Mouse (Mus musculus) midbrain, embryonic 12.5 days (tissue): Measurements from ENCODE around the gene Arl4d. TPM values are rescaled to one million over a fixed set of nuclear protein-coding genes. Genes with fewer than 3 reads are reported as not detected.

Source experiments
- ATAC-seq: fragments of 200-750 bp; cut with Nextera tagmentation; 2 replicates; pipeline ENCODE4 v1.8.0; 2017; ENCODE audit warnings: low read depth, moderate TSS enrichment, moderate library complexity; ENCODE audit not compliant: low FRiP score
- H3K27ac ChIP-seq: fragments of 300-500 bp; sonication (generic); replicated peaks from 2 replicates; pipeline ENCODE4 v1.5.1; 2016; ENCODE audit warnings: mild to moderate bottlenecking
- H3K27me3 ChIP-seq: fragments of 300-500 bp; sonication (generic); 2 replicates; pipeline ENCODE4 v1.6.1; 2016; ENCODE audit warnings: mild to moderate bottlenecking
- H3K36me3 ChIP-seq: fragments of 300-500 bp; sonication (generic); 2 replicates; pipeline ENCODE4 v1.6.1; 2016
- H3K4me1 ChIP-seq: fragments of 300-500 bp; sonication (generic); 2 replicates; pipeline ENCODE4 v1.6.1; 2016
- H3K4me2 ChIP-seq: fragments of 300-500 bp; sonication (generic); replicated peaks from 2 replicates; pipeline ENCODE4 v1.6.1; 2016; ENCODE audit warnings: mild to moderate bottlenecking, moderate library complexity
- H3K4me3 ChIP-seq: fragments of 300-500 bp; sonication (generic); 2 replicates; pipeline ENCODE4 v1.5.1; 2016; ENCODE audit warnings: mild to moderate bottlenecking
- H3K9ac ChIP-seq: fragments of 300-500 bp; sonication (generic); replicated peaks from 2 replicates; pipeline ENCODE4 v1.6.1; 2016; ENCODE audit warnings: mild to moderate bottlenecking, moderate library complexity
- H3K9me3 ChIP-seq: fragments of 300-500 bp; sonication (generic); 2 replicates; pipeline ENCODE4 v1.6.1; 2016; ENCODE audit warnings: mild to moderate bottlenecking
- WGBS: fragments of 180-500 bp; shearing (Covaris S2); methylation state at CpG from one replicate; pipeline ENCODE4 v1.1.7; 2016; 5-methylcytosine and 5-hydroxymethylcytosine counted together
- polyA plus RNA-seq: library from polyadenylated mRNA; unstranded; fragments of >200 nt; fragmentation: Nextera tagmentation; extraction: Ambion mirVana; gene quantifications from 2 replicates; pipeline ENCODE4 v1.2.1, GENCODE M21; 2016

The Arl4d gene
- polyA plus RNA-seq, 1 experiment from 2014 or later, result 8.4 TPM

- H3K9me3 ChIP-seq, result no peaks in the 10 kb centered on the region
- H3K9ac ChIP-seq, result no peak overlapping the region
- H3K4me1 ChIP-seq, result no peaks in the 10 kb centered on the region
- no peak overlapping the region for H3K27ac ChIP-seq
- WGBS, result 70% methylated on average over 5 of the region's 5 CpGs
- ATAC-seq, result no peak
- H3K4me2 ChIP-seq, result no peak overlapping the region
- no peaks in the 10 kb centered on the region for H3K27me3 ChIP-seq
- H3K4me3 ChIP-seq, result no peak overlapping the region
- H3K36me3 ChIP-seq, result no peaks in the 10 kb centered on the region
These were observed 43.1 kb downstream of the Arl4d start for GRCm38 (mm10) chr11:101708482-101708881.

GRCm38 (mm10) chr11:101712811-101713210, 47.5 kb downstream of the Arl4d start:
- 89% methylated on average over 9 of the region's 9 CpGs for WGBS
- Histone ChIP-seq H3K4me3 (no peak overlapping the region), H3K4me1 (no peaks in the 10 kb centered on the region), H3K27me3 (no peaks in the 10 kb centered on the region), H3K9ac (no peak overlapping the region), H3K36me3 (no peaks in the 10 kb centered on the region), H3K4me2 (no peak overlapping the region), H3K9me3 (no peaks in the 10 kb centered on the region), H3K27ac (no peak overlapping the region)
- ATAC-seq, result no peak

- peaks cover 5% of the 10 kb centered on the region for H3K4me1 ChIP-seq
- H3K9ac ChIP-seq, result no peak overlapping the region
- H3K4me2 ChIP-seq, result no peak overlapping the region
- no peaks in the 10 kb centered on the region for H3K36me3 ChIP-seq
- H3K9me3 ChIP-seq, result no peaks in the 10 kb centered on the region
- H3K27me3 ChIP-seq, result no peaks in the 10 kb centered on the region
- 81% methylated on average over 7 of the region's 7 CpGs for WGBS
- no peak overlapping the region for H3K27ac ChIP-seq
- H3K4me3 ChIP-seq, result no peak overlapping the region
- no peak for ATAC-seq
These were observed 48.7 kb downstream of the Arl4d start for GRCm38 (mm10) chr11:101714012-101714411.

Other genes starting within 250 kb of the Arl4d start
- 90.8 and 91.0 TPM in 2 replicates for gene Aarsd1, start 247.9 kb upstream of the Arl4d start, polyA plus RNA-seq
- 5.6 and 7.8 TPM in 2 replicates for gene Gm27029, start 240.7 kb upstream of the Arl4d start, polyA plus RNA-seq
- 27.0 and 30.2 TPM in 2 replicates for gene Rundc1, start 240.5 kb upstream of the Arl4d start, polyA plus RNA-seq
- 2.3 and 3.1 TPM in 2 replicates for gene Ptges3l, start 240.2 kb upstream of the Arl4d start, polyA plus RNA-seq
- gene Rpl27, start 223.2 kb upstream of the Arl4d start, polyA plus RNA-seq, result 310 and 319 TPM in 2 replicates
- 3.0 and 3.9 TPM in 2 replicates for gene Ifi35, start 217.1 kb upstream of the Arl4d start, polyA plus RNA-seq
- 89.5 and 92.3 TPM in 2 replicates for gene Rnd2, start 200.5 kb upstream of the Arl4d start, polyA plus RNA-seq
- gene Vat1, start 199.3 kb upstream of the Arl4d start, polyA plus RNA-seq, result 69.3 and 73.0 TPM in 2 replicates
- gene Brca1, start 113.6 kb upstream of the Arl4d start, polyA plus RNA-seq, result 16.1 and 21.1 TPM in 2 replicates
- gene Nbr1, start 113.4 kb upstream of the Arl4d start, polyA plus RNA-seq, result 119 and 130 TPM in 2 replicates
- 3.4 and 4.5 TPM in 2 replicates for gene Tmem106a, start 83.3 kb upstream of the Arl4d start, polyA plus RNA-seq
- gene Gm11634, start 66.3 kb upstream of the Arl4d start, polyA plus RNA-seq, result not detected in 2 replicates
- gene Rdm1, start 38.3 kb upstream of the Arl4d start, polyA plus RNA-seq, result 41.9 and 48.9 TPM in 2 replicates
- gene Dhx8, start 67.4 kb downstream of the Arl4d start, polyA plus RNA-seq, result 46.9 and 48.0 TPM in 2 replicates
- gene Etv4, start 119.8 kb downstream of the Arl4d start, polyA plus RNA-seq, result 4.1 and 4.3 TPM in 2 replicates
- gene Meox1, start 228.8 kb downstream of the Arl4d start, polyA plus RNA-seq, result 0.23 TPM in 1 of 2 replicates, not detected in the other